Mouse (Mus musculus) neural tube, embryonic 11.5 days (tissue): ENCODE data around the gene Prox2. TPM values are rescaled to one million over a fixed set of nuclear protein-coding genes. Genes with fewer than 3 reads are reported as not detected.

Source experiments
- ATAC-seq: fragments of 200-750 bp; cut with Nextera tagmentation; 2 replicates; pipeline ENCODE4 v1.8.0; 2017; ENCODE audit warnings: moderate number of reproducible peaks, mild to moderate bottlenecking, moderate TSS enrichment, moderate library complexity; ENCODE audit not compliant: insufficient read depth, low FRiP score, low TSS enrichment
- DNase-seq: peaks from one replicate; pipeline ENCODE4 v3.0.0-alpha.2; 2015; ENCODE audit warnings: low spot score
- H3K27ac ChIP-seq: fragments of 300-500 bp; sonication (generic); 2 replicates; pipeline ENCODE4 v1.5.1; 2014; ENCODE audit warnings: low read depth, mild to moderate bottlenecking, low read length
- H3K27me3 ChIP-seq: fragments of 300-500 bp; sonication (generic); 2 replicates; pipeline ENCODE4 v1.6.1; 2014; ENCODE audit warnings: mild to moderate bottlenecking, low read length, mixed read lengths; ENCODE audit not compliant: control insufficient read depth, insufficient read depth
- H3K36me3 ChIP-seq: fragments of 300-500 bp; sonication (generic); 2 replicates; pipeline ENCODE4 v1.6.1; 2014; ENCODE audit warnings: mild to moderate bottlenecking, low read length, moderate library complexity, mixed read lengths; ENCODE audit not compliant: control insufficient read depth, insufficient read depth
- H3K4me1 ChIP-seq: fragments of 300-500 bp; sonication (generic); 2 replicates; pipeline ENCODE4 v1.6.1; 2014; ENCODE audit warnings: low read length, mixed read lengths; ENCODE audit not compliant: control insufficient read depth, insufficient read depth
- H3K4me2 ChIP-seq: fragments of 300-500 bp; sonication (generic); 2 replicates; pipeline ENCODE4 v1.6.1; 2014; ENCODE audit warnings: low read depth, mild to moderate bottlenecking, moderate library complexity
- H3K4me3 ChIP-seq: fragments of 300-500 bp; sonication (generic); 2 replicates; pipeline ENCODE4 v1.5.1; 2014; ENCODE audit warnings: low read depth, low read length
- H3K9ac ChIP-seq: fragments of 300-500 bp; sonication (generic); 2 replicates; pipeline ENCODE4 v1.6.1; 2014; ENCODE audit warnings: mild to moderate bottlenecking, low read length
- H3K9me3 ChIP-seq: fragments of 300-500 bp; sonication (generic); 2 replicates; pipeline ENCODE4 v1.6.1; 2016; ENCODE audit warnings: low read length; ENCODE audit not compliant: control insufficient read depth
- WGBS: fragments of 180-500 bp; shearing (Covaris S2); extraction: QIAGEN DNeasy Blood & Tissue Kit; methylation state at CpG from one replicate; pipeline ENCODE4 v1.1.7; 2014; 5-methylcytosine and 5-hydroxymethylcytosine counted together
- polyA plus RNA-seq: library from polyadenylated mRNA; unstranded; fragments of >200 nt; fragmentation: Nextera tagmentation; extraction: Ambion mirVana; gene quantifications from 2 replicates; pipeline ENCODE4 v1.2.1, GENCODE M21; 2014

Prox2 gene
- polyA plus RNA-seq, 1 experiment from 2014 or later = 4.3 TPM

DNA sequence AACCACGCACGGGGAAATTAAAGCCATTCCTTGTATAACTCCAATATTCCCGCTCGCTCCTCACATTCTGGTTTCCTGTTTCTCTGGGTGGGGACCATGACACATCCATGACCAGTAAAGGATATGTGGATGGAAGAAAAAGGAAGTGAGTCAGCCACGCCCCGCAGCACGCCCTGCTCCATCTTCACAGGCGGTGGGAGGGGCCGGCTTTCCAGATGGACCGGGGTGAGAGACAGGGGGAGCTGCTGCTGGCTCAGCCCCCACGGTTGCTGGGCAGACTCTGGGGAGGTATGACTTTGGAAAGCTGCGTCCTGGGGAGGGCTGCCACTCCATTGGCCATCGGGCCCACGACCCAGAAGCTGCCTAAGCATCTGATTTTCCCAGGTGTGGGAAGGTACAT lies 16.5 kb downstream of the Prox2 start:
- no peaks in the 10 kb centered on the region for H3K27me3 ChIP-seq
- no peak overlapping the region for H3K4me3 ChIP-seq
- H3K36me3 ChIP-seq = peaks cover 3% of the 10 kb centered on the region; the same call in 1 of the 2 replicates
- H3K4me2 ChIP-seq = no peak overlapping the region
- ATAC-seq (peak; percentile 35; the same call in 1 of the 2 replicates), DNase-seq (no peak)
- no peaks in the 10 kb centered on the region for H3K9me3 ChIP-seq
- WGBS = 33% methylated on average over 14 of the region's 14 CpGs
- H3K4me1 ChIP-seq = 0 out of 2 replicates have a peak, but pooled peaks cover 3% of the 10 kb centered on the region
- H3K9ac ChIP-seq = no peak overlapping the region
- H3K27ac ChIP-seq = peak overlapping the region; percentile 27; the same call in 1 of the 2 replicates

DNA sequence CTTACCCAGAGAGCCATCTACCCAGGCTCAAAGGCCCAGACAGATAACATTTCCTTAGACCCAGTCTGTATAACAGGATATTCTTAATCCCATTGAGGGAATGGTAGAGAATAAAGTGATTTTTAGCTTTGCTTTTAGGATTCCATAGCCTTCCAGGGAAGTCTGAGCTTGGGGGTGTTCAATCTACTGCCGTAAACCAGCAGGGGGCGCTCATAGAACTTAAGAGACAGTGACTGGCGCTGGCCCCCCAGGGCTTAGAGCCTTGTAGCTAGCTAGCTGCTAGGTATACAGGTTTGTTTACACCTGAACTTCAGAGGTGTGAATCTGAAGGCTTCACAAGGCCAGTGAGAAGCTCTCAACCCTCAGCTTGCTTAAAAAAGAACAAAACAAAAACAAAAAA lies 18.3 kb downstream of the Prox2 start:
- Histone ChIP-seq H3K4me3 (no peak overlapping the region), H3K4me1 (0 out of 2 replicates have a peak, but pooled peaks cover 3% of the 10 kb centered on the region), H3K27me3 (no peaks in the 10 kb centered on the region), H3K27ac (no peak overlapping the region), H3K36me3 (peaks cover 4% of the 10 kb centered on the region; the same call in 1 of the 2 replicates), H3K9ac (no peak overlapping the region), H3K9me3 (no peaks in the 10 kb centered on the region), H3K4me2 (no peak overlapping the region)
- DNase-seq = peak; percentile 64
- 8% methylated on average over 3 of the region's 3 CpGs for WGBS
- no peak for ATAC-seq

DNA sequence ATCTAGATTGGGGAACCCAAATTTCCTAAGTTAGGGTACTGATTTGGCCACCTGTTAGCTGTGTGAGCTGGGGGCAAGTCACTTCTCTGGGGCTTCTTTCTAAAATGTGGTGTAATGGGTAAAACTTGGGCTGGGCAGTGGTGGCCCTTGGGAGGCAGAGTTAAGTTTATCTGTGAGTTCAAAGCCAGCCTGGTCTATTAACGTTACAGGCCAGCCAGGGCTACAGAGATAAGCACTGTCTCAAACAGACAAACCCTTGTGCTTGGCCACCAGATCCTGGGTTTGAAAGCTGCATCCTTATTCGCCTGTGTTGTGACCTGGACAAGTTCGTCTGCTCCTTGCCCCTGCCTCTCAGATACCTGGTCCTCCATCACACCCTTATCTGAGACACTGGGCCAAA lies 19.4 kb downstream of the Prox2 start:
- Histone ChIP-seq H3K9ac (no peak overlapping the region), H3K4me1 (0 out of 2 replicates have a peak, but pooled peaks cover 3% of the 10 kb centered on the region), H3K4me3 (no peak overlapping the region), H3K4me2 (no peak overlapping the region), H3K27me3 (no peaks in the 10 kb centered on the region), H3K36me3 (peaks cover 4% of the 10 kb centered on the region), H3K27ac (no peak overlapping the region), H3K9me3 (no peaks in the 10 kb centered on the region)
- 87% methylated on average over 3 of the region's 3 CpGs for WGBS
- ATAC-seq (no peak), DNase-seq (no peak)

- H3K9ac ChIP-seq = no peak overlapping the region
- no peak overlapping the region for H3K27ac ChIP-seq
- no peak for DNase-seq
- no peaks in the 10 kb centered on the region for H3K27me3 ChIP-seq
- no peaks in the 10 kb centered on the region for H3K4me1 ChIP-seq
- H3K4me2 ChIP-seq = no peak overlapping the region
- peaks cover 2% of the 10 kb centered on the region; the same call in 1 of the 2 replicates for H3K36me3 ChIP-seq
- WGBS = 69% methylated on average over 12 of the region's 12 CpGs
- ATAC-seq = no peak
- H3K4me3 ChIP-seq = no peak overlapping the region
- no peaks in the 10 kb centered on the region for H3K9me3 ChIP-seq
Observed at GRCm38 (mm10) chr12:85087845-85088244, 22.7 kb downstream of the Prox2 start.

- WGBS = 94% methylated on average over 4 of the region's 4 CpGs
- H3K9ac ChIP-seq = no peak overlapping the region
- no peak for ATAC-seq
- peaks cover 2% of the 10 kb centered on the region; the same call in 1 of the 2 replicates for H3K36me3 ChIP-seq
- DNase-seq = no peak
- no peaks in the 10 kb centered on the region for H3K4me1 ChIP-seq
- no peak overlapping the region for H3K27ac ChIP-seq
- no peaks in the 10 kb centered on the region for H3K9me3 ChIP-seq
- H3K27me3 ChIP-seq = no peaks in the 10 kb centered on the region
- H3K4me3 ChIP-seq = no peak overlapping the region
- no peak overlapping the region for H3K4me2 ChIP-seq
Observed at GRCm38 (mm10) chr12:85084941-85085340, 25.6 kb downstream of the Prox2 start.

- Histone ChIP-seq H3K27me3 (no peaks in the 10 kb centered on the region), H3K4me3 (no peak overlapping the region), H3K9me3 (no peaks in the 10 kb centered on the region), H3K36me3 (peaks cover 2% of the 10 kb centered on the region; the same call in 1 of the 2 replicates), H3K4me2 (no peak overlapping the region), H3K27ac (no peak overlapping the region), H3K9ac (no peak overlapping the region), H3K4me1 (no peaks in the 10 kb centered on the region)
- ATAC-seq (no peak), DNase-seq (no peak)
- 96% methylated on average over 2 of the region's 2 CpGs for WGBS
Observed at GRCm38 (mm10) chr12:85084257-85084656, 26.3 kb downstream of the Prox2 start.

- H3K4me3 ChIP-seq = no peak overlapping the region
- H3K9me3 ChIP-seq = no peaks in the 10 kb centered on the region
- no peak overlapping the region for H3K9ac ChIP-seq
- H3K4me2 ChIP-seq = no peak overlapping the region
- peaks cover 3% of the 10 kb centered on the region; the same call in 1 of the 2 replicates for H3K36me3 ChIP-seq
- H3K4me1 ChIP-seq = no peaks in the 10 kb centered on the region
- H3K27ac ChIP-seq = no peak overlapping the region
- no peaks in the 10 kb centered on the region for H3K27me3 ChIP-seq
- no peak for ATAC-seq
- DNase-seq = no peak
- WGBS = 92% methylated on average over 3 of the region's 3 CpGs
Observed at GRCm38 (mm10) chr12:85077100-85077499, 33.5 kb downstream of the Prox2 start.

GRCm38 (mm10) chr12:85071043-85071442 lies 39.5 kb downstream of the Prox2 start:
- DNase-seq = no peak
- H3K36me3 ChIP-seq = peaks cover 4% of the 10 kb centered on the region

DNA sequence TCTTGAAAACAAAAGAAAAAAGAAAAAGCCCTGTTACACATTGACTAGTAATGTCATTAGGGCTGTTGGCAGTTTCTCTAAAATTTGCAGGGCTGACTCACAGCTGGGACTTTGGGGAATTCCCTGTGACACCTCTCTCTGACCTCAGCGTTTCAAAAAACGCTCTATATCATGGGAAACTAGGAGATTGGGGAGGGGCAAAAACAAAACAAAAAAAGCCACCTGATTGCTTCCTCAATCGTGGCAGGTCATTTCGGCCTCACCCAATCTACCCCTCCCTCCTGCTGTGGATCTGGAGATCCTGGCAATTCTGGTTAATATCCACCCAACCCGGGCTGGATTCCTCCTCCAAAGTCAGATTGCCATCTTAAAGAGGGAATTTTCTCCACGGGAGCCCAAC lies 59.3 kb downstream of the Prox2 start:
- Histone ChIP-seq H3K36me3 (peaks cover 6% of the 10 kb centered on the region), H3K9me3 (no peaks in the 10 kb centered on the region), H3K4me1 (no peaks in the 10 kb centered on the region), H3K4me2 (no peak overlapping the region), H3K9ac (no peak overlapping the region), H3K4me3 (no peak overlapping the region), H3K27me3 (no peaks in the 10 kb centered on the region), H3K27ac (no peak overlapping the region)
- WGBS = 31% methylated on average over 6 of the region's 6 CpGs
- no peak for DNase-seq
- no peak for ATAC-seq

More at GRCm38 (mm10) chr12:85071043-85071442, 39.5 kb downstream of the Prox2 start:
- Histone ChIP-seq H3K9me3 (no peaks in the 10 kb centered on the region), H3K4me1 (no peaks in the 10 kb centered on the region), H3K27ac (no peak overlapping the region), H3K27me3 (no peaks in the 10 kb centered on the region), H3K9ac (no peak overlapping the region), H3K4me3 (no peak overlapping the region), H3K4me2 (no peak overlapping the region)
- no peak for ATAC-seq
